Mouse (Mus musculus): ENCODE results near the gene Med13l. TPM values are rescaled to one million over a fixed set of nuclear protein-coding genes. Genes with fewer than 3 reads are reported as not detected.

Med13l gene
- polyA plus RNA-seq, 1 experiment, result 7.3 TPM

DNA sequence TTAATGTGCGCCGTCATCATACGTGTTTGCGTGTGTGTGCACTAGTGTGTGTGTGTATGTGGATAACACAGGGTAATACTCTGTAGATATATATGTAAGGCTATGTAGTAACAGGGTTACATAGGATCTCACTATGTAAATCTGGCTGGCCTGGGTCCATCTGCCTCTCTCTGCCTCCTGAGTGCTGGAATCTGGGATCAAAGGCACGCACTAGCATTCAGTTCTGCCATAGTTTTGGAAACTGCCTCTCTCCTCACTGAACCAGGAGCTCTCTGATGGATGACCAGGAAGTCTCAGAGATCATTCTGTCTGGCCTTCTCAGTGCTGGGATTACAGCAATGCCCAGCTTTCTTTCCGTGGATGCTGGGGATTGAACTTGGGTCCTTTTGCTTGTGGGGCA lies 44.4 kb upstream of the Med13l start:
- Histone ChIP-seq H3K4me3 (ENCODE audit: control insufficient read depth, low read depth, low read length) (no peak overlapping the region), H3K4me1 (ENCODE audit: control insufficient read depth, insufficient read depth, low read length) (peaks cover 21% of the 10 kb centered on the region), H3K27me3 (ENCODE audit: control insufficient read depth, insufficient read depth, low read length) (no peaks in the 10 kb centered on the region), H3K27ac (ENCODE audit: control insufficient read depth, insufficient read depth, low read depth, low read length) (no peak overlapping the region), H3K36me3 (ENCODE audit: control insufficient read depth, insufficient read depth, low read length) (no peaks in the 10 kb centered on the region)
- TF ChIP-seq POLR2A (IDR thresholded peaks at IDR 0.05; ENCODE audit: control insufficient read depth, low read depth, low read length) (no peak), CTCF (IDR thresholded peaks at IDR 0.05; ENCODE audit: control insufficient read depth, insufficient read depth, insufficient replicate concordance, low read depth, low read length) (no peak)

DNA sequence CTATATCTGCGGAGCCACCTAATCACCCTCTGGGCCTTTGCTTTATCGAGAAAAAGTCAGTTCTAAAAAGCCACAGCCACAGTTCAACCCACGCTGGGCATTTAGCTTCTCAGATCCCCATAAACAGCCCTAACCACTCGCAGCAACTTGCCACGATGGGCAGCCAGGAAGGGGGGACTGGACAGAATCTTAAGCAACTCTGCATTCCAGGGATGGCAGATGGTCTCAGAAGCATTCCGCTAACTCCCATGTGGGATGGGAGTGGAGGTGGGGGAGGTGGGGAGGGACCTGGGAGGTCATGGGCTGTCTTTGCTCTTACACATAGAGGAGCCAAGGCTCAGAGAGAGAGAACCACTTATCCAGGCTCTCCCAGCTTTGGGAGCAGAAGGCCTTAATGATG lies 44.0 kb upstream of the Med13l start:
- H3K36me3 ChIP-seq (ENCODE audit: control insufficient read depth, insufficient read depth, low read length), result no peaks in the 10 kb centered on the region
- H3K4me1 ChIP-seq (ENCODE audit: control insufficient read depth, insufficient read depth, low read length), result peaks cover 21% of the 10 kb centered on the region
- TF ChIP-seq POLR2A (IDR thresholded peaks at IDR 0.05; ENCODE audit: control insufficient read depth, low read depth, low read length), result no peak
- H3K27me3 ChIP-seq (ENCODE audit: control insufficient read depth, insufficient read depth, low read length), result no peaks in the 10 kb centered on the region
- no peak overlapping the region for H3K4me3 ChIP-seq (ENCODE audit: control insufficient read depth, low read depth, low read length)
- no peak overlapping the region for H3K27ac ChIP-seq (ENCODE audit: control insufficient read depth, insufficient read depth, low read depth, low read length)

DNA sequence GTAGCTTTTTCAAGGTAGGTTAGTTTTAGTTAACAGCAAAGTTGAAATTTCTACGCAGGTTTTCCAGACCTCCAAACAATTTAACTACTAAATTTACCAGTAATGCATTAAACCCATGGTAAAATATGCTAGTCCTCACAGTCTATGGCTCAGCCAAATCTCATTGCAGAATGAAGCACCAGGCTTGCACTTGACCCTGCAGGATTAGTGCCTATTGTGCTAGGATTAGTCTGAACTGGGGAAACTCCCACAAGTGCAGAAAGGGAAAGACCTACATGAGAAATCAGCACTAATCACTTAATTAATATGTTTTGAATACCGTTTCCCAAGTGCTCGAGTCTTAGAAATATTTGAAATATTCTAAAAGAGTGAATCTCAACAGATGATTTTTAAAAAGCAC lies 40.0 kb upstream of the Med13l start:
- H3K27me3 ChIP-seq (ENCODE audit: control insufficient read depth, insufficient read depth, low read length), result no peaks in the 10 kb centered on the region

DNA sequence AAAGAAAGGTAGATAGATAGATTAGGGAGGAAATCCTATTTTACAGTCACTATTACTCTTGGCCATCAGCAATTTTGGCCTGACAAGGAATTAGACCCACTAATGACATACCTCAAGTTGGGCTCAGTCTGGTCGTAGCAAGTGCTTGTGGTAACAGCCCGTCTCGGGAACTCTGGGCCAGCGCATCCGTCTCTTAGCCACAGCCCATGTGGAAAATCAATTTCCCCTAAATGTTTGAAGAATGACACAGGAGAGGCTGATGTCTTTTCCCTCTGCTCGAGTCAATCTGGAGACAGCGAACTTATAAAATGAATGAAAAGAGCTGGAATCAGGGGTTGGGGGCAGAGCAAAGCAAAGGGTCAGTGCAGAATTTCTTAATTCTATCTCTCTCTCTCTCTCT lies 36.1 kb upstream of the Med13l start:
- Histone ChIP-seq H3K4me3 (ENCODE audit: control insufficient read depth, low read depth, low read length) (no peak overlapping the region), H3K4me1 (ENCODE audit: control insufficient read depth, insufficient read depth, low read length) (no peaks in the 10 kb centered on the region), H3K27ac (ENCODE audit: control insufficient read depth, insufficient read depth, low read depth, low read length) (no peak overlapping the region), H3K36me3 (ENCODE audit: control insufficient read depth, insufficient read depth, low read length) (no peaks in the 10 kb centered on the region), H3K27me3 (ENCODE audit: control insufficient read depth, insufficient read depth, low read length) (no peaks in the 10 kb centered on the region)
- TF ChIP-seq POLR2A (IDR thresholded peaks at IDR 0.05; ENCODE audit: control insufficient read depth, low read depth, low read length) (no peak), CTCF (IDR thresholded peaks at IDR 0.05; ENCODE audit: control insufficient read depth, insufficient read depth, insufficient replicate concordance, low read depth, low read length) (no peak)

More for the DNA sequence above, 40.0 kb upstream of the Med13l start:
- no peak overlapping the region for H3K27ac ChIP-seq (ENCODE audit: control insufficient read depth, insufficient read depth, low read depth, low read length)
- no peaks in the 10 kb centered on the region for H3K36me3 ChIP-seq (ENCODE audit: control insufficient read depth, insufficient read depth, low read length)
- peaks cover 9% of the 10 kb centered on the region for H3K4me1 ChIP-seq (ENCODE audit: control insufficient read depth, insufficient read depth, low read length)
- H3K4me3 ChIP-seq (ENCODE audit: control insufficient read depth, low read depth, low read length), result no peak overlapping the region
- TF ChIP-seq CTCF (IDR thresholded peaks at IDR 0.05; ENCODE audit: control insufficient read depth, insufficient read depth, insufficient replicate concordance, low read depth, low read length), result no peak
- no peak for TF ChIP-seq POLR2A (IDR thresholded peaks at IDR 0.05; ENCODE audit: control insufficient read depth, low read depth, low read length)

DNA sequence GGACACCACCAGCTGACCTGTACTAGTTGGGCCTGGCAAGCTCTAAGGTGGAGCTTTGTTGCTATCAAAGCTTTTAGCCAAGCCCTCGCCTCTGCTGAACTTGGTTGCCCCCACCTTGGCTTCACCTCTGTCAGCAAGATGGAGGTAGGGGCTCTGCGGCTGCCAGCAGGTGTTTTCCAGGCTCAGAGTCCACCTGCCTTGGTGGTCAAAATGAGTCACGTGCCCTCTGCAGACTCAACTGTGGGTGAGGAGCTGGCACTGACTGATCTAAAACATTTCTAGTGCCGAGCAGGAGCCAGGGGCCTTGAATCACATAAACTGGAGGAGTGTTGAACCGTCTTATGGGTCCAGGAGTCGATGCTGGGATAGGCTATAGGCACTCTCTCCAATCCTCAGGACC lies 34.8 kb upstream of the Med13l start:
- H3K36me3 ChIP-seq (ENCODE audit: control insufficient read depth, insufficient read depth, low read length), result no peaks in the 10 kb centered on the region
- TF ChIP-seq CTCF (IDR thresholded peaks at IDR 0.05; ENCODE audit: control insufficient read depth, insufficient read depth, insufficient replicate concordance, low read depth, low read length), result no peak
- TF ChIP-seq POLR2A (IDR thresholded peaks at IDR 0.05; ENCODE audit: control insufficient read depth, low read depth, low read length), result no peak
- H3K4me3 ChIP-seq (ENCODE audit: control insufficient read depth, low read depth, low read length), result no peak overlapping the region
- no peak overlapping the region for H3K27ac ChIP-seq (ENCODE audit: control insufficient read depth, insufficient read depth, low read depth, low read length)
- H3K27me3 ChIP-seq (ENCODE audit: control insufficient read depth, insufficient read depth, low read length), result no peaks in the 10 kb centered on the region
- H3K4me1 ChIP-seq (ENCODE audit: control insufficient read depth, insufficient read depth, low read length), result no peaks in the 10 kb centered on the region

DNA sequence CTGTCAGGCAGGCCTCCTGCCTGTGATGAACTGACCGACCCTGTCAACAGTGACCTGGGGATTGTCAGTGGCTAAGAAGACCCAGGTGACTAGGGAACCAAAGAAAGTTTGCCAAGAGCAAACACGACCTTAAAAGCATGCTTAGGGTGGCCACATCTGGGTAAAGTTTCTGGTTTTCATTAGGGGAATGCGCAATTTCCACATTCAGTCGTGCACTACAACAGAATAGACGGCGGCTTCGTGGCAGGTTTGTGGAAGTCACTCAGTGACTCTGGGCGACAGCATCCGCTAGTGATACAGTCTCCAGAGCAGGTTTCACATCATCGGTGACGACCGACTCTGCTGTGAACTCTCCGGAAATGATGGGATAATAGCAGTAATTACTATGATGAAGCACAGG lies 34.0 kb upstream of the Med13l start:
- no peak for TF ChIP-seq POLR2A (IDR thresholded peaks at IDR 0.05; ENCODE audit: control insufficient read depth, low read depth, low read length)
- TF ChIP-seq CTCF (IDR thresholded peaks at IDR 0.05; ENCODE audit: control insufficient read depth, insufficient read depth, insufficient replicate concordance, low read depth, low read length), result no peak
- Histone ChIP-seq H3K4me1 (ENCODE audit: control insufficient read depth, insufficient read depth, low read length) (no peaks in the 10 kb centered on the region), H3K27me3 (ENCODE audit: control insufficient read depth, insufficient read depth, low read length) (no peaks in the 10 kb centered on the region), H3K4me3 (ENCODE audit: control insufficient read depth, low read depth, low read length) (no peak overlapping the region), H3K27ac (ENCODE audit: control insufficient read depth, insufficient read depth, low read depth, low read length) (no peak overlapping the region), H3K36me3 (ENCODE audit: control insufficient read depth, insufficient read depth, low read length) (no peaks in the 10 kb centered on the region)

DNA sequence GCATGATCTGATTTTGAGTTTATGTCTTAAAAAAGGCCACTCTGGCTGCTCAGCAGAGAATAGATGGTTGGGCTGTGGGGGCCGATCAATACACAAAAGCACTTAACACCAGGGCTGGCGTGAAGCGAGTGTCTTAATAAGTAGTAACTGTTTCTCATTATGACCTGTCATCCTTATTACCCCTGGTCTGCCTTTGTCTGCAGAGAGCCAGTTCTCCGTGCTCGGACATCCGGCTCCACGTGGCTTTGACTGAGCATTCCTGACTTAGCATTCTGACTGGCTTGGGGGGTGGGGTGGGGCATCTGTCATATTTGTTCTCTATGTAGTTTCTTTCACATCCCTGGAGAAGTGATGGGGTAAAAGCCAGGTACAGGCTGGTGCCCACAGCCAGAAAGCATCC lies 31.2 kb upstream of the Med13l start:
- H3K36me3 ChIP-seq (ENCODE audit: control insufficient read depth, insufficient read depth, low read length), result no peaks in the 10 kb centered on the region
- TF ChIP-seq CTCF (IDR thresholded peaks at IDR 0.05; ENCODE audit: control insufficient read depth, insufficient read depth, insufficient replicate concordance, low read depth, low read length), result no peak
- TF ChIP-seq POLR2A (IDR thresholded peaks at IDR 0.05; ENCODE audit: control insufficient read depth, low read depth, low read length), result no peak
- H3K4me3 ChIP-seq (ENCODE audit: control insufficient read depth, low read depth, low read length), result no peak overlapping the region
- no peaks in the 10 kb centered on the region for H3K4me1 ChIP-seq (ENCODE audit: control insufficient read depth, insufficient read depth, low read length)
- no peak overlapping the region for H3K27ac ChIP-seq (ENCODE audit: control insufficient read depth, insufficient read depth, low read depth, low read length)
- no peaks in the 10 kb centered on the region for H3K27me3 ChIP-seq (ENCODE audit: control insufficient read depth, insufficient read depth, low read length)

DNA sequence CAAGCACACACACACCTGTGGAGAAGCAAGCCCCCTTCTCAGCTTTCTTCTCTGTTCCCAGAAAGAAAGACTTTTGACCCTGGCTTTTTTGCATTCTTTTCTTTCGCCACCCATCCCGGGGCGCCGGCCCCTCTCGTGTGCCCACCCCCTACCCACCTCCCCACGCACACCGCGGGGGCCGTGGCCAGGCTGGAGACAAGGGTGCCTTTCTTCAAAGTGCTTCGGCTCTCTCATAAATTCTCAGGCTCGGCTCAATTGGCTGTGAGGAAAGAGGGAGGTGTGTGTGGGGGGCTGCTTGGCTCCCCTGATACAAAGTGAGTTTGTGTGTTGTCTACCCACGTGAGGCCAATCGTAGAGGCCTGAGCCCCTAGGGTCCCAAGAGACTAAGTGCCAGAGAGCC lies 28.4 kb upstream of the Med13l start:
- no peak overlapping the region for H3K27ac ChIP-seq (ENCODE audit: control insufficient read depth, insufficient read depth, low read depth, low read length)
- H3K4me3 ChIP-seq (ENCODE audit: control insufficient read depth, low read depth, low read length), result peak overlapping the region; percentile 72
- no peaks in the 10 kb centered on the region for H3K27me3 ChIP-seq (ENCODE audit: control insufficient read depth, insufficient read depth, low read length)
- H3K36me3 ChIP-seq (ENCODE audit: control insufficient read depth, insufficient read depth, low read length), result no peaks in the 10 kb centered on the region
- no peak for TF ChIP-seq POLR2A (IDR thresholded peaks at IDR 0.05; ENCODE audit: control insufficient read depth, low read depth, low read length)
- no peak for TF ChIP-seq CTCF (IDR thresholded peaks at IDR 0.05; ENCODE audit: control insufficient read depth, insufficient read depth, insufficient replicate concordance, low read depth, low read length)
- H3K4me1 ChIP-seq (ENCODE audit: control insufficient read depth, insufficient read depth, low read length), result no peaks in the 10 kb centered on the region

All from testis, adult 2 months (tissue).